Mouse (Mus musculus): ENCODE data around the gene Aptx.

GRCm38 (mm10) chr4:40700216-40700615, 2.8 kb downstream of the Aptx start:
- TF ChIP-seq POLR2A (IDR thresholded peaks at IDR 0.05; ENCODE audit: extremely low read depth, insufficient read depth, low read length) (no peak), CTCF (IDR thresholded peaks at IDR 0.05; ENCODE audit: low read depth, low read length) (no peak)
